Mouse (Mus musculus) ES-E14 (cell line): Measurements from ENCODE around the gene Tmem120b. TPM values are rescaled to one million over a fixed set of nuclear protein-coding genes. Genes with fewer than 3 reads are reported as not detected.

Experiments
- DNase-seq: peaks from one replicate; pipeline ENCODE4 v3.0.0-alpha.2; 2013; ENCODE audit warnings: low read depth, low spot score
- H3K27ac ChIP-seq: 2 replicates; pipeline ENCODE4 v1.5.1; 2012; ENCODE audit warnings: low read depth, mild to moderate bottlenecking, low read length, moderate library complexity, mixed read lengths; ENCODE audit not compliant: poor library complexity, insufficient read depth, severe bottlenecking
- H3K36me3 ChIP-seq: 2 replicates; pipeline ENCODE4 v1.6.1; 2012; ENCODE audit warnings: mild to moderate bottlenecking, low read length, moderate library complexity, mixed read lengths; ENCODE audit not compliant: control insufficient read depth, poor library complexity, insufficient read depth, severe bottlenecking
- H3K4me1 ChIP-seq, 2 experiments: fragments of 150-350 bp in 1 of 2; sonication (generic) in 1 of 2; 2 replicates each; pipeline ENCODE4 v1.6.1; 2012; ENCODE audit warnings: low read length in 2 of 2, mild to moderate bottlenecking in 1 of 2, mixed read lengths in 1 of 2; ENCODE audit not compliant: control insufficient read depth in 2 of 2, insufficient read depth in 2 of 2, poor library complexity in 1 of 2
- H3K4me3 ChIP-seq, 2 experiments: fragments of 150-350 bp in 1 of 2; sonication (generic) in 1 of 2; 2 replicates each; pipeline ENCODE4 v1.5.1; 2012; ENCODE audit warnings: low read length in 2 of 2, low read depth in 1 of 2, mild to moderate bottlenecking in 1 of 2, mixed read lengths in 1 of 2; ENCODE audit not compliant: insufficient read depth in 1 of 2, poor library complexity in 1 of 2, severe bottlenecking in 1 of 2
- H3K9ac ChIP-seq: 2 replicates; pipeline ENCODE4 v1.6.1; 2012; ENCODE audit warnings: low read depth, mild to moderate bottlenecking, low read length, mixed read lengths; ENCODE audit not compliant: poor library complexity, insufficient read depth, severe bottlenecking
- H3K9me3 ChIP-seq: fragments of 150-350 bp; sonication (generic); 2 replicates; pipeline ENCODE4 v1.6.1; 2012; ENCODE audit warnings: low read depth, mild to moderate bottlenecking, low read length; ENCODE audit not compliant: control insufficient read depth, insufficient read depth
- CHD2 ChIP-seq: IDR thresholded peaks from 2 replicates; pipeline ENCODE4 v1.6.1; 2014; ENCODE audit warnings: mild to moderate bottlenecking, low read depth, low read length, inconsistent platforms
- HCFC1 ChIP-seq: IDR thresholded peaks from 2 replicates; pipeline ENCODE4 v1.6.1; 2012; ENCODE audit warnings: low read length, inconsistent platforms, borderline replicate concordance; ENCODE audit not compliant: insufficient read depth
- MAFK ChIP-seq: IDR thresholded peaks from 2 replicates; pipeline ENCODE4 v1.6.1; 2014; ENCODE audit warnings: mild to moderate bottlenecking, low read depth, low read length, inconsistent platforms; ENCODE audit not compliant: insufficient read depth
- ZC3H11A ChIP-seq: IDR thresholded peaks from 2 replicates; pipeline ENCODE4 v1.6.1; 2012; ENCODE audit warnings: low read depth, mild to moderate bottlenecking, inconsistent platforms, low read length, borderline replicate concordance
- ZNF384 ChIP-seq: IDR thresholded peaks from 2 replicates; pipeline ENCODE4 v1.6.1; 2012; ENCODE audit warnings: low read depth, low read length, inconsistent platforms
- in situ Hi-C, 2 experiments: fragments of 600-800 bp; cut with MboI; formaldehyde crosslinking; loops; one replicate each; pipeline ENCODE4 v1.15.1; 2025; ENCODE audit warnings: low sequenced_read_pairs in 2 of 2, inconsistent platforms in 1 of 2; ENCODE audit not compliant: unreplicated experiment in 2 of 2
- total RNA-seq: library from RNA; depleted of rRNA; stranded (reverse); fragments of 300-350 nt; gene quantifications from 2 replicates; pipeline ENCODE4 v1.2.3, GENCODE M21; 2012

The Tmem120b gene
- total RNA-seq, 1 experiment = 21.9 TPM

- TF ChIP-seq ZC3H11A (no peak), ZNF384 (no peak), HCFC1 (no peak), CHD2 (no peak), MAFK (no peak)
- no peak overlapping the region for H3K4me3 ChIP-seq
- H3K27ac ChIP-seq = no peak overlapping the region
- peaks cover 0 to 24% of the 10 kb centered on the region in 2 experiments; a peak in 3 of 4 replicates for H3K4me1 ChIP-seq
- no peaks in the 10 kb centered on the region for H3K36me3 ChIP-seq
- H3K9ac ChIP-seq = no peak overlapping the region
- in situ Hi-C loops = no loop called here
- no peak for DNase-seq
- no peaks in the 10 kb centered on the region for H3K9me3 ChIP-seq
Observed at GRCm38 (mm10) chr5:123024312-123024711, 43.9 kb upstream of the Tmem120b start.

DNA sequence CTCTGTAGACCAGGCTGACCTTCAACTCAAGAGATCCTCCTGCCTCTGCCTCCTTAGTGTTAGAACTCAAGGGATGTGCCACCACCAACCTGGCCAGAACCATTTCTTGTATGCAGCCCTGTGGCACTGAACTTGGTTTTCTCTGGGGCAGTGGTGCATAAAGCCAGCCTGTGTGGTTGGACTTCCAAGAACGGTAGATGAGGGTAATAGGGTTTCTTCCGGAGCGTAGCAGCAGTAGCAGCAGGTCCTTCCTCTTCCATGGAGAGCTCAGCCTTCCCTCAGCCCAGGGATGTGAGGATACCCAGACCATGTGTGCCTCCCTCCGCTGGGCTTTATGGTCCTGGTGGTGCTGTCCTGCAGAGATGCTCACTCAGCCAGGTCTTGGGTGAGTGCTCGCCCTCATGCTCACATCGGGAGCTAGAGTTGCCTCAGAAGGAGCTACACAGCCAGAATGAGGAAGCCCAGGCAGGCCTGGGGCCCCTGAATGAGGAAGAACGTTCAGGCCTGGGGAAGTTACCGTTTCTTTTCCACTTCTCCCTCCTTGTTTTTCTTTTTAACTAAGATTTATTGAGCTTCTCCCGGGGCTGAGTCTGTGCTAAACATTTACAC is 43.1 kb upstream of the Tmem120b start:
- Histone ChIP-seq H3K36me3 (no peaks in the 10 kb centered on the region), H3K4me1 (peaks cover 0 to 28% of the 10 kb centered on the region in 2 experiments; a peak in 3 of 4 replicates), H3K9me3 (no peaks in the 10 kb centered on the region), H3K4me3 (no peak overlapping the region), H3K27ac (no peak overlapping the region), H3K9ac (no peak overlapping the region)
- in situ Hi-C loops = no loop called here
- no peak for TF ChIP-seq ZC3H11A
- no peak for TF ChIP-seq CHD2
- no peak for TF ChIP-seq HCFC1
- TF ChIP-seq MAFK = no peak
- TF ChIP-seq ZNF384 = no peak
- no peak for DNase-seq

DNA sequence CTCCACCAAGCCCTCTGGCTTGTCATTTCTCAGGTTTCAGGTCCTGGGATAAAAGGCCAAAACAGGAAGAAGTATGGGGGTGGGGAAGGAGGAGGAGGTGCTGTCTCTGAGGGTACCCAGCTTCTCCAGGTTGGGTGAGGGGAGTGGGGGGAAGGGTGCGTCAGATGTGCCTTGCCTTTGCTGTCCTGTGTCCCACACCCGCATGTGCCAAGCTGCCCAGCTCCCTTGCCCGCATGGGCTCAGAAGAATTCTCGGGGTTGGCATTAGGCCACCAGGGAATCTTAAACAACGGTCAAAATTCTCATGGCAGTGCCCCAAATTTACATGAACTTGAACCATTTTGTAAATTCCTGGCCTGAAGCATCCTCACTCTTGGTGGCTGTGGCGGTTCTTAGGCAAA is 41.8 kb upstream of the Tmem120b start:
- Histone ChIP-seq H3K9me3 (no peaks in the 10 kb centered on the region), H3K4me1 (peaks cover 0 to 28% of the 10 kb centered on the region in 2 experiments; a peak in 3 of 4 replicates), H3K4me3 (no peak overlapping the region), H3K9ac (no peak overlapping the region), H3K36me3 (no peaks in the 10 kb centered on the region), H3K27ac (no peak overlapping the region; the same call in 1 of the 2 replicates)
- in situ Hi-C loops = no loop called here
- TF ChIP-seq CHD2 (no peak), ZC3H11A (no peak), HCFC1 (no peak), MAFK (no peak)
- no peak for DNase-seq

DNA sequence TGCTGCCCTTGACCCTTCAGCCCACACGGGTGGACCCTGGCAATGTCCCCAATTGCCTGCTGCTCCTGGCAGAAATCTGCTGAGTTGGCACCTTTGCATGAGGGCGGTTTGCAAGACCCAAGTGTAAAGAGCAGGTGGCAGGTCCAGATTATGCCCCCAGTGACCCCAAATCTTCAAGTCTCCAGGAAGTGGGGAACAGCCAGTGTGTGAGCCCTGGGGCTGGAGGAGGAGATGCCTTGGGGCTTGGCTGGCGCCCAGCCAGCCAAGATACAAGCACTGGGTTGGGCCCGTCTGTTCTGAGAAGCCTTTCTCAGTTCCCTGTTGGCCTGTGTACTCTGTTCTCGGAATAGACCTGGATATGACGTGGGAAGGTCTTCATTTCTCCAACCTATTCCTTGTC is 40.8 kb upstream of the Tmem120b start:
- Histone ChIP-seq H3K36me3 (no peaks in the 10 kb centered on the region), H3K9ac (no peak overlapping the region), H3K4me1 (peaks cover 0 to 28% of the 10 kb centered on the region in 2 experiments; a peak in 3 of 4 replicates), H3K27ac (peak overlapping the region; percentile 29; the same call in 1 of the 2 replicates), H3K4me3 (no peak overlapping the region), H3K9me3 (no peaks in the 10 kb centered on the region)
- TF ChIP-seq ZNF384 (no peak), MAFK (peak; percentile 92)
- DNase-seq = no peak
- in situ Hi-C loops = no loop called here

- Histone ChIP-seq H3K27ac (no peak overlapping the region), H3K9me3 (no peaks in the 10 kb centered on the region), H3K36me3 (no peaks in the 10 kb centered on the region), H3K4me1 (peaks cover 0 to 29% of the 10 kb centered on the region in 2 experiments; a peak in 3 of 4 replicates), H3K9ac (peak overlapping the region; percentile 52; the same call in 1 of the 2 replicates), H3K4me3 (peak overlapping the region; percentile 6 to 43; a peak in 2 of 4 replicates)
- in situ Hi-C loops = no loop called here
- TF ChIP-seq CHD2 (no peak), HCFC1 (no peak), ZNF384 (no peak), ZC3H11A (no peak), MAFK (no peak)
- DNase-seq = no peak
Observed at GRCm38 (mm10) chr5:123029729-123030128, 38.5 kb upstream of the Tmem120b start.
